Mouse (Mus musculus) frontal cortex, postnatal 36 days (tissue): Measurements from ENCODE around the gene C1rb.
"Not testable (repeated sequence)": the region's sequence is repeated elsewhere in the genome, so short reads cannot be mapped to it uniquely, and the experiment has no call there.

Experiments used
- DNase-seq, 2 experiments: peaks; one replicate each; pipeline ENCODE4 v3.0.0; 2022; ENCODE audit warnings: low spot score in 2 of 2

Gene C1rb

DNA sequence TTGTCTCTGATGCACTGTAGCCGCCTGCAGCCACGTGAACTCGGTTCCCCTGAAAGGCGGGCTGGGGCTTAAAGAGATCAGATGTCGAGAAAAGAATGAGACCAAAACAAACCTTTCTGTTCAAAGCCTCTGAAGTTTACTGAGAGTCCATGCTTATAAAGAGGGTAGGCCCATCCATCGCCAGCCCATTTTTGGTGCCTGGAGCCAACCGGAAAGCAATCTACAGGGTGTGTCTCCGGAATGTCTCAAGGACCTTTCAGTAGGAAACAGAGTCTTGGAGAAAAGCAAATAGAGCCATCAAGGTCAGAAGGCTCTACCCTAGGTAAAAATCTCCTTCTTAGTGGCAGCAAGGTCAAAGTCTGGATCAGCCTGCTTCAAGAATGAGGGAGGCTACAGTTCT lies 23.0 kb downstream of the C1rb start:
- no peak for DNase-seq

DNA sequence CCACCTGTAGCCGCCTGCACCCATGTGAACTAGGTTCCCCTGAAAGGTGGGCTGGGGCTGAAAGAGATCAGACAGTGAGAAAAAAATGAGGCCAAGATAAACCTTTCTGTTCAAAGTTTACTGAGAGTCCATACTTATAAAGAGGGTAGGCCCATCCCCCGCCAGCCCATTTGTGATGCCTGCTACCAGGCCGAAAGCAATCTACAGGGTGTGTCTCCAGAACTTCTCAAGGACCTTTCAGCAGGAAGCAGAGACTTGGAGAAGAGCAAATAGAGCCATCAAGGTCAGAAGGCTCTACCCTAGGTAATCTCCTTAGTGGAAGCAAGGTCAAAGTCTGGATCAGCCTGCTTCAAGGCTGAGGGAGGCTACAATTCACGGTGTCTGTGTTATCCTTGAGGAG lies 31.9 kb downstream of the C1rb start:
- no peak for DNase-seq

DNA sequence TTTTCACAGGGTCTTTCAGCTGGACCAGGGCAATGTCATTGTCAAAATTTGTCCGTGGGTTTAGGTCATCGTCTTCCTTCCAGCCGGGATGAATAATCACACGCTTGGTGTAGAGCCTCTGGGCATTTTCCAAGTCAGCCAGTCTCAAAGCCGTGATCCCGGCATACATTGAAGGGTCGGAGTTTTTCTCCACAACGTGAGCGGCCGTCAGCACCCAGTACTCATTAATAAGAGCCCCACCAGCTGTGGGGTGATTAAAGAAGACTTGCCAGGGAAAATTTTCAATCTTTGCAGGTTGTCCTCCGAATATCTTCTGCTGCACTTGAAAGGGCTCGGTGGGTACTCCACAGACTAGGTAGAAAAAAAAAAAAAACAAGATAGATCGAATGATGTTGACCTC lies 55.5 kb downstream of the C1rb start:
- DNase-seq = no peak

DNA sequence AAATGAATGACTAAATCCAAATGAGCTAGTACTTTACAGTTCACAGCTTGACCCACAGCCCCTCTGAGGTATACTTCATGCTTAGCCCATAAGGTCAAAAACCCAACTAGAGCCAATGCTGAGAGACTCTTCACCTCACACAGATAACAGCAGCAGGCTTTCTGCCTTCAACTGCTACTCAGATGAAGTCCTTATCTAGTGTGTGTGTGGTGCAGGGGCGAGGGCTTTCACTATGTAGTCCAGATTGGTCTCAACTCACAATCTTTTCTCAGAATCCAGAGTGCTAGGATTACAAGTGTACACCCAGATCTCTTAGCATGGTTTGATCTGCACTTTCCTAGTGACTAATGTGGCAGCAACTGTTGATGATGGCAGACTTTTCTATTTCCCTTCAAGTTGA lies 56.1 kb downstream of the C1rb start:
- not testable (repeated sequence) for DNase-seq

DNA sequence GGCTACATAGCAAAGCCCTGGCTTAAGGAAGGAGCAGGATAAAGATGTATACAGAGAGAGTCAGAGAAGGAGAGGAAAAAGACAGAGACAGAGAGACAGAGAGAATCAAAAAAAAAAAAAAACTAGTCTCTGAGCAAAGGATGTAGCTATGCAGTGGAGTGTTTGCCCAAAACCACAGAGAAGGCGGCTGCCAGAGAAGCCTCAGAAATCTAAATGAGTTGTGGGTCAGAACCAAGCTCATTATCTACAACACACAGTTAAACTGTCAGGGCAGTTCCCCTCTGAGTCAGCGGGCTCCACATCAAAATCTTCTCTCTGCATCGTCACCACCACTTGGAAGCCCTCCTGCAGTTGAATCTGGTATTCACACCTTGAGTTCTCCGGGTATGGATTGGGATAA lies 60.7 kb downstream of the C1rb start:
- DNase-seq = no peak
